14 mouse cellular contexts compared by ENCODE assay signal in genomic region chr6:100954563-100954962, GRCm38 (mm10).
"Had no signal": no experiment of that assay in that cellular context is flagged by ENCODE, and none has a peak within 500 bp of the region (broad histone marks: within the 10 kb centered on the region; RNA-seq: fewer than 3 reads in every experiment).

No protein-coding gene starts in this region.

- H3K27ac ChIP-seq: midbrain, embryonic 10.5 days; midbrain, embryonic 12.5 days; neural tube, embryonic 12.5 days; stomach, embryonic 15.5 days; stomach, postnatal 0 days had no signal

- H3K36me3 ChIP-seq: midbrain, embryonic 10.5 days; midbrain, embryonic 12.5 days; neural tube, embryonic 12.5 days; stomach, embryonic 15.5 days had no signal

- H3K9me3 ChIP-seq: midbrain, embryonic 10.5 days; midbrain, embryonic 12.5 days; neural tube, embryonic 12.5 days; stomach, embryonic 15.5 days had no signal

- DNase-seq: lung, adult 18-20 months; lung, embryonic 14.5 days; lung, postnatal 10 days; lung, postnatal 4 days; midbrain, embryonic 14.5 days; thymus, adult 2 months; thymus, postnatal 25 days; thymus, postnatal 4 days had no signal

- H3K4me2 ChIP-seq: lung, embryonic 14.5 days; midbrain, embryonic 12.5 days; neural tube, embryonic 12.5 days; stomach, embryonic 15.5 days had no signal

- ATAC-seq: midbrain, embryonic 16.5 days had no signal

- H3K4me1 ChIP-seq: stomach, embryonic 15.5 days had no signal

- H3K9ac ChIP-seq: lung, embryonic 14.5 days; midbrain, embryonic 12.5 days; neural tube, embryonic 12.5 days; stomach, embryonic 15.5 days had no signal

- H3K4me3 ChIP-seq: midbrain, embryonic 10.5 days; midbrain, embryonic 12.5 days; neural tube, embryonic 12.5 days; stomach, embryonic 15.5 days had no signal

- H3K27me3 ChIP-seq: midbrain, embryonic 12.5 days; neural tube, embryonic 12.5 days; stomach, embryonic 15.5 days had no signal
